15 mouse cellular contexts compared by ENCODE assay signal in the genomic region with DNA sequence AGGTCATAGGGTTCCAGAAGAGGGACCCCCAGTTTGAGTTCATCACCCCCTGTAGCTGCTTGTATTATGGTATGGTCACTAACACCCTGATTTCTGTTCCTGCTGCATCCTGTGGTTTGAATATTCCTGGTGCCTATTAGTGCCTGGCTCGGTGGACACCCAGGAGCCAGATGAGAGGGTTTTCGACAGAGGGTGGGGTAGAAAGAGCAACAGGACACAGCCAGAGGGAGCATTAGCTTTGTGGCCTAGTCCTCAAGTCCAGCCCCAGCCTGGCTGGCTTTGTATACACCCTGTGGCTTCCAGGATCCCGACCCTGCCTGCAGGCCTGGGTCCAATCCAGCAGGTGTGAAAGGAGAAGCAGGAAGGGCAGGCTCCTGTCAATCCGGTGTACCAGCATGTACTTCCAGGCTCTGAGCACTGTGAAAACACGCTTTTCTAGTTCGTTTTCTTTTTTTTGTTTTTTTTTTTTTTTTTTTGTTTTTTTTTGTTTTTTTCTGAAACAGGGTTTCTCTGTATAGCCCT. TPM values are rescaled to one million over a fixed set of nuclear protein-coding genes. Genes with fewer than 3 reads are reported as not detected.
DNase-seq lines count a peak whose midpoint lies in the region; ATAC-seq and TF ChIP-seq lines count a peak whose summit lies in the region.
"Had no signal": no experiment of that assay in that cellular context is flagged by ENCODE, and none has a peak within 500 bp of the region (broad histone marks: within the 10 kb centered on the region; RNA-seq: fewer than 3 reads in every experiment).

No protein-coding gene starts in this region.

- DNase-seq in forebrain, embryonic 10.5 days (ENCODE audit: extremely low spot score, low spot score): no peak
- DNase-seq in forebrain, postnatal 0 days: no peak
- DNase-seq in heart, postnatal 25 days (ENCODE audit: low spot score): no peak
- no peak for DNase-seq in lung, postnatal 0 days (ENCODE audit: low spot score)
- no peak for DNase-seq in lung, postnatal 14 days
- DNase-seq: cerebellum, adult 9-10 months; lung, embryonic 14.5 days; right cerebral cortex, postnatal 4 days had no signal

- no peaks in the 10 kb centered on the region for H3K36me3 ChIP-seq in forebrain, embryonic 10.5 days (replicated peaks)
- no peaks in the 10 kb centered on the region for H3K36me3 ChIP-seq in forebrain, postnatal 0 days (ENCODE audit: insufficient read depth)
- no peaks in the 10 kb centered on the region for H3K36me3 ChIP-seq in heart, embryonic 16.5 days (ENCODE audit: control insufficient read depth, insufficient read depth)
- H3K36me3 ChIP-seq in lung, postnatal 0 days (ENCODE audit: insufficient read depth, low read length): no peaks in the 10 kb centered on the region
- no peaks in the 10 kb centered on the region for H3K36me3 ChIP-seq in stomach, embryonic 16.5 days (ENCODE audit: control insufficient read depth, insufficient read depth, low read length)
- H3K36me3 ChIP-seq in midbrain, embryonic 13.5 days: no peaks in the 10 kb centered on the region
- H3K36me3 ChIP-seq: hindbrain, embryonic 13.5 days had no signal

- no peak for TF ChIP-seq CTCF in forebrain, postnatal 0 days (IDR thresholded peaks at IDR 0.05; ENCODE audit: low read depth)
- no peak for TF ChIP-seq CTCF in lung, postnatal 0 days (IDR thresholded peaks at IDR 0.05)

- no peak overlapping the region for H3K4me2 ChIP-seq in forebrain, postnatal 0 days (ENCODE audit: low read depth)
- H3K4me2 ChIP-seq in heart, embryonic 16.5 days (ENCODE audit: low read depth, low read length): no peak overlapping the region
- no peak overlapping the region for H3K4me2 ChIP-seq in lung, postnatal 0 days (replicated peaks; ENCODE audit: low read depth, low read length)
- H3K4me2 ChIP-seq in stomach, embryonic 16.5 days (ENCODE audit: low read depth, low read length): no peak overlapping the region
- H3K4me2 ChIP-seq in midbrain, embryonic 13.5 days (replicated peaks): no peak overlapping the region
- H3K4me2 ChIP-seq: hindbrain, embryonic 13.5 days; lung, embryonic 14.5 days had no signal

- peaks cover 30% of the 10 kb centered on the region for H3K4me1 ChIP-seq in forebrain, embryonic 10.5 days
- H3K4me1 ChIP-seq in forebrain, postnatal 0 days (ENCODE audit: insufficient read depth): no peaks in the 10 kb centered on the region
- H3K4me1 ChIP-seq in heart, embryonic 16.5 days (ENCODE audit: control insufficient read depth, insufficient read depth, low read length): peaks cover 26% of the 10 kb centered on the region
- peaks cover 22% of the 10 kb centered on the region for H3K4me1 ChIP-seq in lung, postnatal 0 days (ENCODE audit: insufficient read depth, low read depth, low read length)
- peaks cover 34% of the 10 kb centered on the region for H3K4me1 ChIP-seq in stomach, embryonic 16.5 days (ENCODE audit: control insufficient read depth, insufficient read depth, low read length)
- H3K4me1 ChIP-seq in midbrain, embryonic 13.5 days (replicated peaks): peaks cover 8% of the 10 kb centered on the region; the same call in 1 of the 2 replicates

- 0 out of 2 replicates have a peak overlapping the region, but pooled peaks have one; percentile 2 for H3K27ac ChIP-seq in forebrain, embryonic 10.5 days
- H3K27ac ChIP-seq in forebrain, postnatal 0 days (ENCODE audit: low read depth, low read length): no peak overlapping the region
- H3K27ac ChIP-seq in heart, embryonic 16.5 days (ENCODE audit: low read length): no peak overlapping the region
- peak overlapping the region; percentile 82 for H3K27ac ChIP-seq in lung, postnatal 0 days (ENCODE audit: low read length)
- peak overlapping the region; percentile 21; the same call in 1 of the 2 replicates for H3K27ac ChIP-seq in stomach, embryonic 16.5 days (ENCODE audit: low read length)
- H3K27ac ChIP-seq in midbrain, embryonic 13.5 days: no peak overlapping the region
- H3K27ac ChIP-seq: hindbrain, embryonic 13.5 days; left cerebral cortex, adult 2 months had no signal

- peaks cover 4% of the 10 kb centered on the region for H3K27me3 ChIP-seq in forebrain, embryonic 10.5 days (ENCODE audit: poor library complexity, severe bottlenecking)
- H3K27me3 ChIP-seq in forebrain, postnatal 0 days (ENCODE audit: insufficient read depth, low read length): no peaks in the 10 kb centered on the region
- H3K27me3 ChIP-seq in heart, embryonic 16.5 days (ENCODE audit: control insufficient read depth, insufficient read depth, low read length): no peaks in the 10 kb centered on the region
- H3K27me3 ChIP-seq in lung, postnatal 0 days (replicated peaks; ENCODE audit: insufficient read depth, low read length): no peaks in the 10 kb centered on the region
- H3K27me3 ChIP-seq in stomach, embryonic 16.5 days (ENCODE audit: control insufficient read depth, insufficient read depth, low read length): no peaks in the 10 kb centered on the region
- H3K27me3 ChIP-seq in midbrain, embryonic 13.5 days: no peaks in the 10 kb centered on the region
- H3K27me3 ChIP-seq: hindbrain, embryonic 13.5 days had no signal

- no peak overlapping the region for H3K9ac ChIP-seq in forebrain, postnatal 0 days
- peak overlapping the region; percentile 41; the same call in 1 of the 2 replicates for H3K9ac ChIP-seq in heart, embryonic 16.5 days (ENCODE audit: low read length)
- no peak overlapping the region for H3K9ac ChIP-seq in lung, postnatal 0 days (replicated peaks; ENCODE audit: low read depth)
- H3K9ac ChIP-seq in stomach, embryonic 16.5 days (ENCODE audit: low read length): peak overlapping the region; percentile 1; the same call in 1 of the 2 replicates
- no peak overlapping the region for H3K9ac ChIP-seq in midbrain, embryonic 13.5 days (replicated peaks)
- H3K9ac ChIP-seq: hindbrain, embryonic 13.5 days; lung, embryonic 14.5 days had no signal

- 81% methylated on average over 6 of the region's 6 CpGs for WGBS in forebrain, embryonic 10.5 days
- WGBS in forebrain, postnatal 0 days: 77% methylated on average over 6 of the region's 6 CpGs
- 61% methylated on average over 6 of the region's 6 CpGs for WGBS in heart, embryonic 16.5 days
- 56% methylated on average over 6 of the region's 6 CpGs for WGBS in lung, postnatal 0 days
- 70% methylated on average over 6 of the region's 6 CpGs for WGBS in stomach, embryonic 16.5 days
- 73% methylated on average over 6 of the region's 6 CpGs for WGBS in midbrain, embryonic 13.5 days

- H3K4me3 ChIP-seq in forebrain, embryonic 10.5 days: no peak overlapping the region
- H3K4me3 ChIP-seq in forebrain, postnatal 0 days (ENCODE audit: low read depth, low read length): no peak overlapping the region
- no peak overlapping the region for H3K4me3 ChIP-seq in heart, embryonic 16.5 days (ENCODE audit: low read length)
- H3K4me3 ChIP-seq in lung, postnatal 0 days (ENCODE audit: low read depth, low read length): no peak overlapping the region
- no peak overlapping the region for H3K4me3 ChIP-seq in stomach, embryonic 16.5 days (replicated peaks; ENCODE audit: low read length)
- no peak overlapping the region for H3K4me3 ChIP-seq in midbrain, embryonic 13.5 days (replicated peaks)
- H3K4me3 ChIP-seq: hindbrain, embryonic 13.5 days; left cerebral cortex, adult 2 months had no signal

- no peak for ATAC-seq in forebrain, postnatal 0 days
- ATAC-seq in heart, embryonic 16.5 days (replicated peaks; ENCODE audit: extremely low read depth, insufficient read depth, low FRiP score): no peak
- no peak for ATAC-seq in lung, postnatal 0 days
- ATAC-seq in stomach, embryonic 16.5 days (ENCODE audit: insufficient read depth, low FRiP score): no peak
- no peak for ATAC-seq in midbrain, embryonic 13.5 days
- ATAC-seq: forebrain, embryonic 16.5 days; intestine, embryonic 16.5 days had no signal

- H3K9me3 ChIP-seq in forebrain, embryonic 10.5 days: no peaks in the 10 kb centered on the region
- no peaks in the 10 kb centered on the region for H3K9me3 ChIP-seq in forebrain, postnatal 0 days (ENCODE audit: low read length)
- no peaks in the 10 kb centered on the region for H3K9me3 ChIP-seq in heart, embryonic 16.5 days (replicated peaks; ENCODE audit: control insufficient read depth, low read length)
- H3K9me3 ChIP-seq in lung, postnatal 0 days (ENCODE audit: low read length): no peaks in the 10 kb centered on the region
- no peaks in the 10 kb centered on the region for H3K9me3 ChIP-seq in stomach, embryonic 16.5 days (replicated peaks; ENCODE audit: control insufficient read depth, low read length)
- no peaks in the 10 kb centered on the region for H3K9me3 ChIP-seq in midbrain, embryonic 13.5 days
- H3K9me3 ChIP-seq: hindbrain, embryonic 13.5 days had no signal

- intact Hi-C loops in heart, postnatal 25 days (cut with DNase I): no loop called here

- no peak for TF ChIP-seq EP300 in lung, postnatal 0 days (IDR thresholded peaks at IDR 0.05)

RNA-seq across cellular contexts. Expression of gene Pim3, which starts 6.0 kb away (rescaled TPM):
- 40.3 and 43.6 TPM in 2 replicates for polyA plus RNA-seq in forebrain, embryonic 10.5 days (2016; fragmentation: Nextera tagmentation; extraction: Ambion mirVana)
- 65.5 and 70.6 TPM in 2 replicates for total RNA-seq in forebrain, postnatal 0 days (2014; rRNA removed)
- 61.9 and 65.2 TPM in 2 replicates for polyA plus RNA-seq in forebrain, postnatal 0 days (2015; fragmentation: Nextera tagmentation; extraction: Ambion mirVana)
- 69.8 and 70.4 TPM in 2 replicates for polyA plus RNA-seq in heart, embryonic 16.5 days (2015; fragmentation: Nextera tagmentation; extraction: Ambion mirVana)
- 10 to 100 TPM; 86.8 to 98.2 TPM for total RNA-seq in heart, postnatal 25 days (2021)
- polyA plus RNA-seq in lung, postnatal 0 days (2015; fragmentation: Nextera tagmentation; extraction: Ambion mirVana): 66.0 and 69.6 TPM in 2 replicates
- polyA plus RNA-seq in stomach, embryonic 16.5 days (2015; fragmentation: Nextera tagmentation; extraction: Ambion mirVana): 58.3 and 59.0 TPM in 2 replicates
- 42.0 and 47.6 TPM in 2 replicates for polyA plus RNA-seq in midbrain, embryonic 13.5 days (2015; fragmentation: Nextera tagmentation; extraction: Ambion mirVana)

RNA-seq across cellular contexts. Expression of gene Creld2, which starts 36.5 kb away (rescaled TPM):
- 96.5 and 103 TPM in 2 replicates for polyA plus RNA-seq in forebrain, embryonic 10.5 days (2016; fragmentation: Nextera tagmentation; extraction: Ambion mirVana)
- 30.9 and 31.6 TPM in 2 replicates for total RNA-seq in forebrain, postnatal 0 days (2014; rRNA removed)
- 40.2 and 43.9 TPM in 2 replicates for polyA plus RNA-seq in forebrain, postnatal 0 days (2015; fragmentation: Nextera tagmentation; extraction: Ambion mirVana)
- polyA plus RNA-seq in heart, embryonic 16.5 days (2015; fragmentation: Nextera tagmentation; extraction: Ambion mirVana): 57.1 and 61.9 TPM in 2 replicates
- 10 to 100 TPM; 24.7 to 27.3 TPM for total RNA-seq in heart, postnatal 25 days (2021)
- 62.6 and 76.5 TPM in 2 replicates for polyA plus RNA-seq in lung, postnatal 0 days (2015; fragmentation: Nextera tagmentation; extraction: Ambion mirVana)
- polyA plus RNA-seq in stomach, embryonic 16.5 days (2015; fragmentation: Nextera tagmentation; extraction: Ambion mirVana): 105 and 128 TPM in 2 replicates
- polyA plus RNA-seq in midbrain, embryonic 13.5 days (2015; fragmentation: Nextera tagmentation; extraction: Ambion mirVana): 55.7 and 56.2 TPM in 2 replicates

RNA-seq across cellular contexts. Expression of gene Alg12, which starts 36.8 kb away (rescaled TPM):
- polyA plus RNA-seq in forebrain, embryonic 10.5 days (2016; fragmentation: Nextera tagmentation; extraction: Ambion mirVana): 10.6 and 11.4 TPM in 2 replicates
- total RNA-seq in forebrain, postnatal 0 days (2014; rRNA removed): 10.2 and 11.9 TPM in 2 replicates
- 5.5 and 7.6 TPM in 2 replicates for polyA plus RNA-seq in forebrain, postnatal 0 days (2015; fragmentation: Nextera tagmentation; extraction: Ambion mirVana)
- 10.1 and 11.1 TPM in 2 replicates for polyA plus RNA-seq in heart, embryonic 16.5 days (2015; fragmentation: Nextera tagmentation; extraction: Ambion mirVana)
- 10 to 100 TPM; 10.7 TPM for total RNA-seq in heart, postnatal 25 days (2021)
- 7.2 and 7.9 TPM in 2 replicates for polyA plus RNA-seq in lung, postnatal 0 days (2015; fragmentation: Nextera tagmentation; extraction: Ambion mirVana)
- 13.1 and 14.0 TPM in 2 replicates for polyA plus RNA-seq in stomach, embryonic 16.5 days (2015; fragmentation: Nextera tagmentation; extraction: Ambion mirVana)
- 7.4 and 7.5 TPM in 2 replicates for polyA plus RNA-seq in midbrain, embryonic 13.5 days (2015; fragmentation: Nextera tagmentation; extraction: Ambion mirVana)

Comparison
In these comparisons a context has a peak if more than half of its experiments do, and no peak if none do; other contexts are left out.
1. H3K27ac ChIP-seq: peak in forebrain, embryonic 10.5 days (single experiment), lung, postnatal 0 days (single experiment) and stomach, embryonic 16.5 days (single experiment); none in forebrain, postnatal 0 days (single experiment), heart, embryonic 16.5 days (single experiment) and midbrain, embryonic 13.5 days (single experiment).
2. H3K9ac ChIP-seq: peak in heart, embryonic 16.5 days (single experiment) and stomach, embryonic 16.5 days (single experiment); none in forebrain, postnatal 0 days (single experiment), lung, postnatal 0 days (single experiment) and midbrain, embryonic 13.5 days (single experiment).